Mouse (Mus musculus) heart, embryonic 10.5 days (tissue): ENCODE data around the gene Bcl9l. TPM values are rescaled to one million over a fixed set of nuclear protein-coding genes. Genes with fewer than 3 reads are reported as not detected.
"Not testable (repeated sequence)": the region's sequence is repeated elsewhere in the genome, so short reads cannot be mapped to it uniquely, and the experiment has no call there.

Source experiments
- DNase-seq: peaks from one replicate; pipeline ENCODE4 v3.0.0-alpha.2; 2017; ENCODE audit warnings: low spot score
- H3K27ac ChIP-seq: fragments of 300-500 bp; sonication (generic); 2 replicates; pipeline ENCODE4 v1.5.1; 2016; ENCODE audit warnings: mild to moderate bottlenecking
- H3K27me3 ChIP-seq: fragments of 300-500 bp; sonication (generic); 2 replicates; pipeline ENCODE4 v1.6.1; 2016; ENCODE audit warnings: mild to moderate bottlenecking; ENCODE audit not compliant: poor library complexity, insufficient read depth, severe bottlenecking
- H3K36me3 ChIP-seq: fragments of 300-500 bp; sonication (generic); 2 replicates; pipeline ENCODE4 v1.6.1; 2016; ENCODE audit warnings: mild to moderate bottlenecking, moderate library complexity
- H3K4me1 ChIP-seq: fragments of 300-500 bp; sonication (generic); 2 replicates; pipeline ENCODE4 v1.6.1; 2016; ENCODE audit warnings: mild to moderate bottlenecking
- H3K4me3 ChIP-seq: fragments of 300-500 bp; sonication (generic); 2 replicates; pipeline ENCODE4 v1.5.1; 2016; ENCODE audit warnings: mild to moderate bottlenecking, moderate library complexity
- H3K9me3 ChIP-seq: fragments of 300-500 bp; sonication (generic); 2 replicates; pipeline ENCODE4 v1.6.1; 2016; ENCODE audit warnings: mild to moderate bottlenecking, moderate library complexity
- WGBS: fragments of 180-500 bp; shearing (Covaris S2); methylation state at CpG from one replicate; pipeline ENCODE4 v1.1.7; 2016; 5-methylcytosine and 5-hydroxymethylcytosine counted together
- polyA plus RNA-seq: library from polyadenylated mRNA; unstranded; fragments of >200 nt; fragmentation: Nextera tagmentation; extraction: Ambion mirVana; gene quantifications from 2 replicates; pipeline ENCODE4 v1.2.1, GENCODE M21; 2016

The Bcl9l gene
- 7.6 and 9.6 TPM in 2 replicates for polyA plus RNA-seq

DNA sequence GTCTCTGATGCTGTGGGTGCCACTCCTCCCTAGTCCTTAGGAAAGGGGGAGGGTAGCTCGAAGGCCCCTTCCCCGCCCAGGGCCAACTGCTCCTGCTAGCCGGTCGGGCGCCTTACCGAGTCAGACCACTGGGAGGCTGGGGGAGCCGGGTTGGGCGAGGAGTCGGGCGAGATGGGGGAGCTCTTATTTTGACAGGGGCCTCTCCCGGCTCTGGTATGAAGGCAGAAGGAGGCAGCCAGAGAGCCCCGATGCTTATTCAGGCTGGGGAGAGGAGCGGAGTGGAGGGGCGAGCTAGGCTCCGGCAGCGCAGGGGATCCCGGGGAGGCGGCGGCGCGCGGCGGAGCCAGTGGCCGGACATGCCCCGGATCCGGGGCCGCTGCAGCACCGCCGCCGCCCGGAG is at the start of gene Bcl9l:
Bcl9l (plus strand) TSS at position 274 of the 400 bp plus-strand sequence.
- peak; percentile 97 for DNase-seq
- peak within 1 kb of the TSS; percentile 96 for H3K27ac ChIP-seq
- no peaks in the 10 kb centered on the region for H3K9me3 ChIP-seq
- no peaks in the 10 kb centered on the region for H3K27me3 ChIP-seq
- no peaks in the 10 kb centered on the region for H3K36me3 ChIP-seq
- peaks cover 75% of the 10 kb centered on the region for H3K4me1 ChIP-seq
- peak within 1 kb of the TSS; percentile 97 for H3K4me3 ChIP-seq
- WGBS, result under 1% methylated on average over 30 of the region's 31 CpGs

DNA sequence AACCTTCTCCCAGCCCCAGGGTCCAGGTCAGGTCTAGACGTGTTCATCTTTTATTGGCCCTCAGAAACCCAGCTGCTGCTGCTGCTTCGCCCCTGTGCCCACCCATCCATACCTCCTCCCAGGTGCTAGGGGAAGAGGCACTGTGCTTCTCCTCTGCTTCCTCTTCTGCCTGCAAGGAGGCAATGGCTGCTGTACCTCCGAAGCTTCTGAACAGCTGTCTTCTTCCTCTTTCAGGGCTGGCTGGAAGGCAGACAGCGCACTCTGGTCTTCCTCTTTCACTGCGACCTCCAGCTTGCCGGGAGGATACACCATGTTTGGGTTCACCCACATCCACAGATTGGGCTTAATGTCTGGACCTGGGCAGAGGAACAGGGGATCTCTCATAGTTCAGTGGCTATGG is 46.9 kb upstream of the Bcl9l start:
- H3K27ac ChIP-seq, result no peak overlapping the region
- H3K36me3 ChIP-seq, result no peaks in the 10 kb centered on the region
- H3K9me3 ChIP-seq, result no peaks in the 10 kb centered on the region
- H3K4me3 ChIP-seq, result no peak overlapping the region
- 75% methylated on average over 6 of the region's 6 CpGs for WGBS
- H3K27me3 ChIP-seq, result peaks cover 16% of the 10 kb centered on the region
- DNase-seq, result no peak
- H3K4me1 ChIP-seq, result no peaks in the 10 kb centered on the region

DNA sequence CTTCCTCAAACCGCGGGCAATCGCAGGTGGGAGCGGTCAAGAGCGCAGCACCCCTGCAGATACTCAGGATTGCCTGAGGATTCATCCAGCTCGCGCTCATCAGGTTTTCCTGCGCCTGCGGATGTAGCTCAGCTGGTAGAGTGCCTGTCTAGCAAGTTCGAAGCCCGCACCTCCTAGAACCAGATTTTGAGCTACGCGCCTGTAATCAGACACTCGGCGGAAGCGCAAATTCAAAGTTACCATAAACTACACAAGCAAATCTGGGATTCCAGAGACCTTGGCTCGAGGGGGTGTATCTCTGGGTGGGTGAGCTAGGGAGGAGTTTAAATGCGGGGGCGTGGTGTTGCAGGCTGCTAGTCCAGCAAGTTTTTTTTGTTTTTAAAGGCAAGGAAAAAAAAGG is 41.7 kb upstream of the Bcl9l start, which contains the start of gene Foxr1:
Foxr1 (minus strand) TSS at position 176 of the 400 bp plus-strand sequence.
- Histone ChIP-seq H3K4me1 (no peaks in the 10 kb centered on the region), H3K27ac (no peak within 1 kb of the TSS), H3K9me3 (no peaks in the 10 kb centered on the region), H3K36me3 (no peaks in the 10 kb centered on the region), H3K4me3 (no peak within 1 kb of the TSS), H3K27me3 (peaks cover 11% of the 10 kb centered on the region)
- DNase-seq, result no peak
- 50% methylated on average over 19 of the region's 19 CpGs for WGBS

DNA sequence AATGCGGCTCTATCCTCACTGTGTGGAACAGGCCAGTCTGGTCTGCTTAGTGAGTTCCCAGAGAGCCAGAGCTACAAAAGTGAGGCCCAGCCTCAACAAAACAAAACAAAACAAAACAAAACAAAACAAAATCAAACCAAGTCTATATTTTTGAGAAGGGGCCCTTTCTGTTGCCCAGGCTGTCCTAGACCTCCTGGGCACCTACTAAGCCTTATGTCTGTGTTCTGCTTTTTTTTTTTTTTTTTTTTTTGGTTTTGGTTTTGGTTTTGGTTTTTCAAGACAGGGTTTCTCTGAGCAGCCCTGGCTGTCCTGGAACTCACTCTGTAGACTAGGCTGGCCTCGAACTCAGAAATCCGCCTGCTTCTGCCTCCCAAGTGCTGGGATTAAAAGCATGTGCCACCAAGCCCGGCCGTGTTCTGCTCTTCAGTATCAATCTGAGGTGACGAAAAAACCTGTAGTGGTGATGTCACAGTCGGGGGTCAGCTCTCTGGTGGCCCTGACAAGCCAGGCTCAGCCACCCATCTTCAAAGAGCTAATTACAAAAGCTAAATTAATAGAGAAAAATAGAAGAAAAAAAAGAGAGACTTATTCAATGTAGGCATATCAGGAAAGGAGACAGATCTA is 38.1 kb upstream of the Bcl9l start:
- H3K9me3 ChIP-seq, H3K4me1 ChIP-seq, H3K27me3 ChIP-seq, H3K27ac ChIP-seq, H3K36me3 ChIP-seq, DNase-seq, H3K4me3 ChIP-seq: not testable (repeated sequence)
- 76% methylated on average over 7 of the region's 7 CpGs for WGBS

DNA sequence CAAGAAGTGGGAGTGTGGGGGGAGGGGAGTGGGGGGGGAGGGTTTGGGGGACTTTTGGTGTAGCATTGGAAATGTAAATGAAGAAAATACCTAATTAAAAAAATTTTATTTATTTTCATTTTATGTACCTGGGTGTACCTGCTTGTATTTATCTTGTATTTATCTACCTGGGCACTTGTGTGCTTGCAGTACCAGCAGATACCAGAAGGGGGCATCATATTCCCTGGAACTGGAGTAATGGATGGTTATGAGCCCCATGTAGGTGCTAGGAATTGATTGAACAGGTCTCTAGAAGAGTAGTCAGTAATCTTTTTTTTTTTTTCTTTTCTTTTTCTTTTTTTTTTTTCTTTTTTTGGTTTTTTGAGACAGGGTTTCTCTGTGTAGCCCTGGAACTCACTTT is 32.2 kb upstream of the Bcl9l start:
- no peak overlapping the region for H3K4me3 ChIP-seq
- no peaks in the 10 kb centered on the region for H3K9me3 ChIP-seq
- no peak overlapping the region for H3K27ac ChIP-seq
- no peaks in the 10 kb centered on the region for H3K36me3 ChIP-seq
- H3K4me1 ChIP-seq, result peaks cover 6% of the 10 kb centered on the region
- DNase-seq, result no peak
- H3K27me3 ChIP-seq, result peaks cover 40% of the 10 kb centered on the region

DNA sequence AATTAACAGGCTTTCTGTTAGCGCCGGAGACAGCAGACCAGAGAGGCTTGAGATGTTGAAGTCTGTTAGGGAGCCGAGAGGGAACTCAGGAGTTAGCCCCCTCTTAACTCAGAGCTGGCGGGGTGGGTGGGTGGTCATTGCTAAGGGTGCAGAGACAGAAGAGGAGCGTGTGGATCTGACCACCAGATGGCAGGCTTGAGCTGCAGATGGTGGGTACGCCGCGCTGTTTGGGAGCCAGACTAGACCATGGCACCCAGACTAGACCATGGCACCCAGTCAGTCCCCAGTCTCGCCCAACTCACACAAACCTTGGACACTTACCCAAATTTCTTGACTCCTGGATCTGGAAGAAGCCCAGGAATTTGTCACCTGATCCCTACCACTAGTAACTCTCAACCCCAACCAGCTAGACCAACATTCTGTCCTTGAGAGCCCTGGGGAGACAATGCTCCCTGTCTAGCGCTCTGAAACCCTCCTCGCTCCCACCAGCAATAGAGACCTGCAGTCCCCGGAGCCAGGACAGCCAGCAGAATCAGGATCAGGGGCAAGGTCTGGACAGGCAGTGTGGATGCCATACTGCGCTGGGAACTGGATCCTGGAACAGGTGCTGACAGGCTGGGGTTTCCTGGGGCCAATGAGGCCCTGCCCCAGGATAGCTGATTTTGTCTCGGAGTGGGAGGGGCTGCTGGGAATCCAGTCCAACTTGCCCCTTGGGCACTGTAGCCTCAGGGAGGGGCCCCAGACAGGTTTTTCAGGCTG is 28.3 kb upstream of the Bcl9l start:
- Histone ChIP-seq H3K9me3 (no peaks in the 10 kb centered on the region), H3K36me3 (no peaks in the 10 kb centered on the region), H3K4me1 (peaks cover 13% of the 10 kb centered on the region), H3K27me3 (peaks cover 68% of the 10 kb centered on the region), H3K27ac (no peak overlapping the region), H3K4me3 (peak overlapping the region; percentile 5; the same call in 1 of the 2 replicates)
- WGBS, result 5% methylated on average over 14 of the region's 14 CpGs
- peak; percentile 88 for DNase-seq

DNA sequence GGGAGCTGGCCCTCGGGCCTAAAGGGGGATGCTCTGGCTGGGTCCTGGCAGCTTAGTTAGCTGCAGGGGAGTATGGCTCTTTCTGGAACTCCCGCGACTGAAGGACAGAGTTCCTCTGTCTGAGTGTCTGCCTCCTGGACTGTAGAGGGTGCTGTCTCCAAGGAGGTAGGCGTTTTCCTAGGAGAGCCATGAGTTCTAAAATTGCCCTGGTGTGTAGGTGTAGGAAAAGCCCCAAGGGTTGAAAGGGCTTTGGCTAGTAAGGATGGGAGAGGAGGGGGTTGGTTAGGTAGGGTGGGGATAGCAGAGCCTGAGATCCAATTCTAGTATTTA is 27.8 kb upstream of the Bcl9l start, which contains the start of gene Upk2:
Upk2 (minus strand) TSS at position 86 of the 330 bp plus-strand sequence.
- no peak for DNase-seq
- Histone ChIP-seq H3K9me3 (no peaks in the 10 kb centered on the region), H3K36me3 (no peaks in the 10 kb centered on the region), H3K27me3 (peaks cover 68% of the 10 kb centered on the region), H3K27ac (no peak within 1 kb of the TSS), H3K4me1 (peaks cover 13% of the 10 kb centered on the region), H3K4me3 (peak within 1 kb of the TSS; percentile 5; the same call in 1 of the 2 replicates)
- 17% methylated on average over 4 of the region's 4 CpGs for whole genome bisulfite sequencing

DNA sequence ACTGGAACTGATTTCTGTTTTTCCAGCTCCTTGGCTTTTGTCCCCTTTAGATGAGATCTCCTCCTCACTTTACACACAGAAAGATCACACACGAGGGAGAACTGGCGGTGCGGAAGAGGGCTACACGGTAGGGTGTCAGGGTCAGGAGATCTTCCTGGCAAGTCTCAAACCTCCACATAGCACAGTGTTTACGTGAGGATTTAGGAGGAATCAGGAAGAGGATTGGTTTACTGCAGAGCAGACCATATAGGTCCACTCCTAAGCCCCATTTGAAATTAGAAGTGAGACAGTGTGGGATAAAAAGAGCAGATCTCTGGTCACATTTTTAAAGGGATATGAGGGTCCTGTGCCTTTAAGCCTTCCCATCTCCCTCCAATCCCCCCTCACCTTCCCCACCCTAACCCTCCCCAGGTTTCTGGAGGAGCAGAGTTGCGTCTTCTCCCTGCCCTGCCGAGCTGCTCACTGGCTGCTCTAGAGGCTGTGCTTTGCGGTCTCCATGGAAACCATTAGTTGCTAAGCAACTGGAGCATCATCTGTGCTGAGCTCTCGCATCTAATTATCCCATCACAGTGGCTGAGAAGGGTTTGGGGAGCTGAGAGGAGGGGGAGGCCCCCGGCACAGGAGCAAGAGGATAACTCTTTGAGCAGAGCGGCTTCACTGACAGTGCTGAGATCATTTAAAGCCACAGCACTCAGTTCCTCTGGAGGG is 25.4 kb upstream of the Bcl9l start:
- DNase-seq, result no peak
- Histone ChIP-seq H3K27ac (no peak overlapping the region), H3K9me3 (no peaks in the 10 kb centered on the region), H3K36me3 (no peaks in the 10 kb centered on the region), H3K4me3 (no peak overlapping the region), H3K27me3 (peaks cover 63% of the 10 kb centered on the region), H3K4me1 (peaks cover 13% of the 10 kb centered on the region)
- 9% methylated on average over 11 of the region's 11 CpGs for WGBS

DNA sequence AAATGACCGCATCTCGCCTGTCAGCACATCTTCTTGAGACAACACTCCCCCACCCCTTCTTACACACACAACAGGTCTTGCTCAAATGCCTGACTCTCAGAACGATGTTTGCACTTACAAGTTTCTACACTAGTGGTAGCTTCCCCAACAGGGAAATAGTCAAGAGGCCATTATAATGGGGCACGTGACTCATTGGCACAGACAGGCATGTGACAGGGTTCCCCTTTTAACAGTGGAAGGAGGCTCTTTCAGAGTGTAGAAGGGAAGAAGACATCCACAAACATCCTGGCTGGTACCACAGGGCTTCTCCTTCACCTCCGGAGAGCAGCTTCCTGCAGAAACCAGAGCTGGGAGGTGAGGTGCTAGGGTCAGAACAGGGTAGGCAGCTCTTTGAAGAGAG is 20.7 kb upstream of the Bcl9l start:
- Histone ChIP-seq H3K36me3 (no peaks in the 10 kb centered on the region), H3K27ac (no peak overlapping the region), H3K4me1 (0 out of 2 replicates have a peak, but pooled peaks cover 6% of the 10 kb centered on the region), H3K4me3 (no peak overlapping the region), H3K9me3 (no peaks in the 10 kb centered on the region), H3K27me3 (peaks cover 18% of the 10 kb centered on the region)
- 73% methylated on average over 5 of the region's 5 CpGs for WGBS
- DNase-seq, result no peak

DNA sequence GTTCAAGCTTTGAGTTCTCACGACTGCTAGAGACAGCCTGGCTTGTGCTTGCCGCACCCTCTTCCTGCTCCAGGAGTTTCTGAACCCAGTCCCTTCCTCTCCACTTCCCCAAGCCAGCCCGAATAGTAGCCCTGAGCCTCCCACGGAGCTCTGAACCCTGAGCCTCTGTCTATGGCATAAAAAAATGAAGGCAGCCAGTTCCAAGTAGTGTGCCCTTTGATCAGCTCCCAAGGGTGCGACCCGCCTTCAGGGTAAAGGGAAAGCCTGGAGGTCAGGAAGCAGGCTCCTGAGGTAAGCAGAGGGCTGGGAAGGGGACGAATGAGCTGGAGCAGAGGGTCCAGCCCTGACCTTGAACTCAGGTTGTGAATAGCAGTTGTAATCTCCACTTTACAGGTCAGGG is 14.4 kb upstream of the Bcl9l start:
- H3K36me3 ChIP-seq, result no peaks in the 10 kb centered on the region
- no peaks in the 10 kb centered on the region for H3K4me1 ChIP-seq
- H3K9me3 ChIP-seq, result no peaks in the 10 kb centered on the region
- WGBS, result 46% methylated on average over 7 of the region's 7 CpGs
- DNase-seq, result no peak
- peaks cover 11% of the 10 kb centered on the region; the same call in 1 of the 2 replicates for H3K27me3 ChIP-seq
- no peak overlapping the region for H3K4me3 ChIP-seq
- no peak overlapping the region for H3K27ac ChIP-seq

DNA sequence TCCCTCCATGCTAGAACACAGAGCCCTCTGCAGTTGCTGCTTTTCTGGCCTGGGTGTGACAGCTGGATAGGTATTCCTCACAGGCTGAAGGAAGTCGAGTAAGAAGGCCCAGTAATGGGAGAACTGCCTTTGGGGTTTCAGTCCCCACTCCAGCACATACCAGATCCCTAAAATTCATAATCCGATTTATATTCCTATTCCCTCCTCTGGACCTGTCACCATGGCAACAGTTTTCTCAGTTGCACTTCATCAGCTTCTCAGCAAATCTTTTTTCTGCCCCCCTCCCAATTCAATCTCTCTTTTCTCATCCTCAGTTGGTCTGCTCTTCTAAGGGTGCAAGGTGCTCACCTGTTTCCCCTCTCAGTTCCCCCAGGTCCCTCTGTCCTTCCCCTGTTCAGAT is 13.8 kb upstream of the Bcl9l start:
- H3K4me3 ChIP-seq, result no peak overlapping the region
- H3K36me3 ChIP-seq, result no peaks in the 10 kb centered on the region
- peaks cover 11% of the 10 kb centered on the region; the same call in 1 of the 2 replicates for H3K27me3 ChIP-seq
- no peak overlapping the region for H3K27ac ChIP-seq
- no peaks in the 10 kb centered on the region for H3K4me1 ChIP-seq
- WGBS, result 61% methylated on average over 2 of the region's 2 CpGs
- H3K9me3 ChIP-seq, result no peaks in the 10 kb centered on the region
- no peak for DNase-seq

DNA sequence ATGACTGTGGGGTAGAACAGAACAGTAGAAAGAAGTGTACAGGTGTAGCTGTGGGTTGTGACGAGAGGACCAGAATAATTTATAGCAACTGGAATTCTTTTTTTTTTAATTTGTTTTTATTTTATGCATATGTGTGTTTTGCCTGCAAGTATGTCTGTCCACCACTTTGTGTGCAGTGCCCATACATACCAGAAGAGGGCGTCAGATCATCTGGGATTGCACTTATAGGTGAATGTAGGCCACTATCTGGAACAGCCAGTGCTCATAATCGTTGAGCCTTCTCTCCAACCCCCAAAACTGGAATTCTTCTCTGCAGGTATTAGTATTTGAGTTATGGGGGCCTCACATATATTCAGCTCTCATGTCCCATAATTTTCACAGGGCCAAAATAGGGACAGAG is 9.4 kb upstream of the Bcl9l start:
- Histone ChIP-seq H3K9me3 (no peaks in the 10 kb centered on the region), H3K4me1 (peaks cover 14% of the 10 kb centered on the region), H3K36me3 (no peaks in the 10 kb centered on the region), H3K27me3 (peaks cover 9% of the 10 kb centered on the region; the same call in 1 of the 2 replicates), H3K4me3 (no peak overlapping the region), H3K27ac (no peak overlapping the region)
- WGBS, result 56% methylated on average over 3 of the region's 3 CpGs
- no peak for DNase-seq

DNA sequence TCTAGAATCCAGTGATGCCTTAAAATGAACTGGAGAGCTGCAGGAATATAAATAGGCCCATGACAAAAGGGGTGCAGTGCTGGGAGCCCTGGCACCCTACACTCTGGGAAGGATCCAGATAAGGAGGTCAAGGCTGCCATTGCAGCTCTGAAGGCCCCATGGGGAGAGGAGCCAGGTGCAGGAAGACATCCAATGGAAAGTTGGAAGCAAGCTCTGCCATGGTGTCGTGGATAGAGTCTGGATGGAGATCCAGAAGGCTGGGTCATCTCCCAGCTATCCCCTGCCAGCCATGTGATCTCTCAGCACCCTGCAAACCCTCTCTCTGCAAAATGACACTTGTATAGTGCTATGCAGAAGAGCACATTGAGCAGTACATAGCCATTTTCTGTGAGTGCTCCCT is 8.3 kb upstream of the Bcl9l start:
- Histone ChIP-seq H3K36me3 (no peaks in the 10 kb centered on the region), H3K4me3 (no peak overlapping the region), H3K27me3 (0 out of 2 replicates have a peak, but pooled peaks cover 3% of the 10 kb centered on the region), H3K27ac (no peak overlapping the region), H3K4me1 (peaks cover 18% of the 10 kb centered on the region), H3K9me3 (no peaks in the 10 kb centered on the region)
- WGBS, result 39% methylated on average over 1 of the region's 1 CpGs
- no peak for DNase-seq
